ENCODE assay signal across 8 mouse cellular contexts in the genomic region with DNA sequence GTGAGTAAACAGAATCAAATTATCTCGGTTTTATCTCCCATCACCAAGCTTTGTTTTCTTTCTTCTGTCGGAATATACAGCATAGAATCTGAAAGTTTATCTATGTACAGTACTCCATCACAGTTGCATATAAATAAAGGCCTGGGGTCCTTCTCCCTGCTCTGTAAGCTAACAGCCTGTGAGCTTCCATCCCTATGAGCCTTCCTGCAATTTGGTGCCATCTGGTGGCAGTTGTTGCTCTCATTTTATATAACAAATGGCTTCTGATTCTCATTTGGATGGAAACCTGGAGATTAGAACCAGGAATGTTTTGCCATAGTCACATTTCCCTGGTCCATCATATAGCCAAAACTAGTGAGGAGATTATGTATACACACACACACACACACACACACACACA.
DNase-seq lines count a peak whose midpoint lies in the region; TF ChIP-seq lines count a peak whose summit lies in the region.

No protein-coding gene starts in this region.

- H3K79me2 ChIP-seq in CH12.LX (replicated peaks; ENCODE audit: control insufficient read depth, extremely low read depth, insufficient read depth, poor library complexity, severe bottlenecking) = no peaks in the 10 kb centered on the region

- H3K27me3 ChIP-seq in CH12.LX (replicated peaks) = no peaks in the 10 kb centered on the region

- no peak overlapping the region for H3K4me3 ChIP-seq in CH12.LX (replicated peaks in 1 of 3; ENCODE audit: low read depth in 2 of 3, low read length in 2 of 3, poor library complexity in 1 of 3)

- no peaks in the 10 kb centered on the region for H3K36me3 ChIP-seq in CH12.LX (replicated peaks in 1 of 2; ENCODE audit: control insufficient read depth in 1 of 2, insufficient read depth in 1 of 2, low read length in 1 of 2)

- H3K4me1 ChIP-seq in CH12.LX (ENCODE audit: control insufficient read depth in 1 of 2, insufficient read depth in 2 of 2) = no peaks in the 10 kb centered on the region

- H3K9me3 ChIP-seq in CH12.LX (replicated peaks; ENCODE audit: low read length) = no peaks in the 10 kb centered on the region

- peak; percentile 59 for TF ChIP-seq RAD21 in CH12.LX (IDR thresholded peaks at IDR 0.05; ENCODE audit: low read depth, low read length)

- dilution Hi-C loops in CH12.LX (cut with MboI; ENCODE audit: extremely low pct_ligation_motif_present, extremely low pct_unique_long_range_greater_than_20kb, low sequenced_read_pairs) = no loop called here

- TF ChIP-seq EP300 in CH12.LX (IDR thresholded peaks at IDR 0.05; ENCODE audit: low read length) = no peak

- DNase-seq in heart, postnatal 10 days = peak; percentile 34 to 55
- DNase-seq in heart, adult 8-10 months (ENCODE audit: low spot score) = no peak
- DNase-seq in CH12.LX (ENCODE audit: extremely low read depth) (peak; percentile 44), MN1 (ENCODE audit: low spot score) (no peak)
- peak; percentile 83 to 88 for DNase-seq in cerebellum, postnatal 14 days
- DNase-seq in frontal cortex, postnatal 14 days (ENCODE audit: low spot score in 2 of 2) = peak; percentile 6 to 53
- peak; percentile 58 to 78 for DNase-seq in left cerebral cortex, postnatal 25 days (ENCODE audit: low spot score in 2 of 2)
- DNase-seq in telencephalon, adult 2 months (ENCODE audit: low read depth, low spot score) = peak; percentile 24

- no peak for TF ChIP-seq POLR2A in CH12.LX (IDR thresholded peaks at IDR 0.05; ENCODE audit: low read depth, low read length)

- H3K9ac ChIP-seq in CH12.LX (ENCODE audit: insufficient read depth, low read depth) = no peak overlapping the region

- H3K4me2 ChIP-seq in CH12.LX (ENCODE audit: insufficient read depth, low read depth, poor library complexity, severe bottlenecking) = no peak overlapping the region

- intact Hi-C loops in heart, postnatal 10 days (cut with DNase I) = no loop called here
- intact Hi-C loops in left cerebral cortex, postnatal 25 days (cut with DNase I) = no loop called here

- in situ Hi-C loops in CH12.LX (cut with MboI; ENCODE audit: low pct_ligation_motif_present, low pct_unique_long_range_greater_than_20kb, low sequenced_read_pairs) = no loop called here

- TF ChIP-seq CTCF in CH12.LX (conservative IDR thresholded peaks at IDR 0.05 in 1 of 2, IDR thresholded peaks at IDR 0.05 in 1 of 2; ENCODE audit: low read depth in 2 of 2, low read length in 2 of 2) = peak in 1 of 2 experiments; percentile 41; a peak in 2 of 4 replicates

- H3K27ac ChIP-seq in CH12.LX (ENCODE audit: insufficient read depth, low read depth) = no peak overlapping the region

TF ChIP-seq in CH12.LX, 34 proteins besides CTCF, POLR2A, EP300 and RAD21:
- TF ChIP-seq SIN3A (IDR thresholded peaks at IDR 0.05; ENCODE audit: low read length) (no peak), SMC3 (IDR thresholded peaks at IDR 0.05; ENCODE audit: low read depth, low read length) (peak; percentile 45), ELF1 (IDR thresholded peaks at IDR 0.05; ENCODE audit: low read depth, low read length) (no peak), E2F4 (IDR thresholded peaks at IDR 0.05; ENCODE audit: insufficient replicate concordance, low read depth, low read length) (no peak), JUND (conservative IDR thresholded peaks at IDR 0.05; ENCODE audit: low read depth, low read length) (no peak)

Comparison
In these comparisons a context has a peak if more than half of its experiments do, and no peak if none do; other contexts are left out.
1. DNase-seq: peak in heart, postnatal 10 days (2 of 2), CH12.LX (single experiment), cerebellum, postnatal 14 days (2 of 2), frontal cortex, postnatal 14 days (2 of 2), left cerebral cortex, postnatal 25 days (2 of 2) and telencephalon, adult 2 months (single experiment); none in heart, adult 8-10 months (single experiment) and MN1 (single experiment).